Mouse (Mus musculus): ENCODE data around the gene 4930558K02Rik.

GRCm38 (mm10) chr1:161920475-161921454 is 58.7 kb downstream of the 4930558K02Rik start:
- TF ChIP-seq CTCF (IDR thresholded peaks at IDR 0.05; ENCODE audit: borderline replicate concordance, extremely low read depth, insufficient read depth, insufficient read length) (no peak), POLR2A (IDR thresholded peaks at IDR 0.05; ENCODE audit: borderline replicate concordance, extremely low read depth, insufficient read depth, insufficient read length, poor library complexity, severe bottlenecking) (no peak)

Data from brain, embryonic 14.5 days (tissue).